ENCODE assay signal across 17 mouse cellular contexts in genomic region chr11:74621974-74622669, GRCm38 (mm10). TPM values are rescaled to one million over a fixed set of nuclear protein-coding genes. Genes with fewer than 3 reads are reported as not detected.
DNase-seq lines count a peak whose midpoint lies in the region; ATAC-seq lines count a peak whose summit lies in the region.
"Had no signal": no experiment of that assay in that cellular context is flagged by ENCODE, and none has a peak within 500 bp of the region (broad histone marks: within the 10 kb centered on the region; RNA-seq: fewer than 3 reads in every experiment).

No protein-coding gene starts in this region.

- peak; percentile 90 for ATAC-seq in liver, embryonic 11.5 days (replicated peaks; ENCODE audit: low FRiP score)
- ATAC-seq in forebrain, embryonic 14.5 days = no peak
- no peak for ATAC-seq in hindbrain, embryonic 12.5 days (ENCODE audit: low FRiP score)
- ATAC-seq: activated CD4-positive, CD25-positive, alpha-beta regulatory T cell, adult 4 months; CD4-positive, CD25-positive, alpha-beta regulatory T cell, adult 4 months; intestine, embryonic 16.5 days; midbrain, embryonic 13.5 days had no signal

- peak overlapping the region; percentile 96 for H3K4me2 ChIP-seq in liver, embryonic 11.5 days
- no peak overlapping the region for H3K4me2 ChIP-seq in forebrain, embryonic 14.5 days (ENCODE audit: low read length)
- H3K4me2 ChIP-seq in hindbrain, embryonic 12.5 days (replicated peaks) = no peak overlapping the region
- H3K4me2 ChIP-seq: heart, embryonic 15.5 days; limb, embryonic 15.5 days; midbrain, embryonic 13.5 days had no signal

- H3K27me3 ChIP-seq in liver, embryonic 11.5 days (replicated peaks; ENCODE audit: control insufficient read depth, insufficient read depth, low read length) = peaks cover 17% of the 10 kb centered on the region
- H3K27me3 ChIP-seq in forebrain, embryonic 14.5 days (replicated peaks; ENCODE audit: control insufficient read depth, insufficient read depth, low read length) = peaks cover 5% of the 10 kb centered on the region; the same call in 1 of the 2 replicates
- H3K27me3 ChIP-seq in hindbrain, embryonic 12.5 days = peaks cover 34% of the 10 kb centered on the region

- peaks cover 35% of the 10 kb centered on the region for H3K4me1 ChIP-seq in liver, embryonic 11.5 days (replicated peaks; ENCODE audit: control insufficient read depth, insufficient read depth, low read length)
- 0 out of 2 replicates have a peak, but pooled peaks cover 3% of the 10 kb centered on the region for H3K4me1 ChIP-seq in forebrain, embryonic 14.5 days (ENCODE audit: control insufficient read depth, insufficient read depth, low read length)
- 0 out of 2 replicates have a peak, but pooled peaks cover 10% of the 10 kb centered on the region for H3K4me1 ChIP-seq in hindbrain, embryonic 12.5 days

- H3K4me3 ChIP-seq in liver, embryonic 11.5 days (ENCODE audit: low read depth, low read length) = peak overlapping the region; percentile 76
- H3K4me3 ChIP-seq in forebrain, embryonic 14.5 days (ENCODE audit: low read depth, low read length) = no peak overlapping the region
- H3K4me3 ChIP-seq in hindbrain, embryonic 12.5 days = no peak overlapping the region
- H3K4me3 ChIP-seq: heart, embryonic 15.5 days; limb, embryonic 15.5 days; midbrain, embryonic 13.5 days had no signal

- WGBS in liver, embryonic 11.5 days = 31% methylated on average over 8 of the region's 8 CpGs
- WGBS in forebrain, embryonic 14.5 days = 82% methylated on average over 8 of the region's 8 CpGs
- 77% methylated on average over 8 of the region's 8 CpGs for WGBS in hindbrain, embryonic 12.5 days

- no peaks in the 10 kb centered on the region for H3K9me3 ChIP-seq in liver, embryonic 11.5 days (ENCODE audit: control insufficient read depth, low read length)
- H3K9me3 ChIP-seq in forebrain, embryonic 14.5 days (replicated peaks; ENCODE audit: control insufficient read depth, low read length) = no peaks in the 10 kb centered on the region
- no peaks in the 10 kb centered on the region for H3K9me3 ChIP-seq in hindbrain, embryonic 12.5 days (replicated peaks)
- H3K9me3 ChIP-seq: heart, embryonic 15.5 days; limb, embryonic 15.5 days; midbrain, embryonic 13.5 days had no signal

- H3K9ac ChIP-seq in liver, embryonic 11.5 days (ENCODE audit: low read depth, low read length) = peak overlapping the region; percentile 21; the same call in 1 of the 2 replicates
- H3K9ac ChIP-seq in forebrain, embryonic 14.5 days (ENCODE audit: low read length) = no peak overlapping the region
- no peak overlapping the region for H3K9ac ChIP-seq in hindbrain, embryonic 12.5 days
- H3K9ac ChIP-seq: heart, embryonic 15.5 days; limb, embryonic 15.5 days; midbrain, embryonic 13.5 days had no signal

- DNase-seq in spleen, postnatal 10 days (ENCODE audit: low spot score in 2 of 2) = peak; percentile 29 to 42
- no peak for DNase-seq in spleen, postnatal 14 days (ENCODE audit: low spot score in 2 of 2)
- peak; percentile 17 for DNase-seq in c-Kit-positive CD71-negative TER-119-negative erythroid progenitor cells, embryonic 14.5 days (ENCODE audit: low read depth)
- DNase-seq in liver, embryonic 11.5 days (ENCODE audit: low spot score) = peak; percentile 39
- peak; percentile 15 for DNase-seq in yolk sac, embryonic 10.5 days (ENCODE audit: low spot score)
- DNase-seq in forebrain, embryonic 14.5 days (ENCODE audit: low spot score) = no peak
- DNase-seq: cerebellum, adult 2 months; gastrocnemius, postnatal 36 days; kidney, postnatal 14 days; right cerebral cortex, postnatal 14 days had no signal

- H3K27ac ChIP-seq in liver, embryonic 11.5 days (ENCODE audit: low read depth, low read length) = peak overlapping the region; percentile 86
- no peak overlapping the region for H3K27ac ChIP-seq in forebrain, embryonic 14.5 days (ENCODE audit: low read depth, low read length)
- no peak overlapping the region for H3K27ac ChIP-seq in hindbrain, embryonic 12.5 days
- H3K27ac ChIP-seq: heart, embryonic 15.5 days; limb, embryonic 15.5 days; midbrain, embryonic 13.5 days had no signal

- H3K36me3 ChIP-seq in liver, embryonic 11.5 days (ENCODE audit: control insufficient read depth, insufficient read depth, low read length) = no peaks in the 10 kb centered on the region
- no peaks in the 10 kb centered on the region for H3K36me3 ChIP-seq in forebrain, embryonic 14.5 days (ENCODE audit: control insufficient read depth, insufficient read depth, low read length)
- no peaks in the 10 kb centered on the region for H3K36me3 ChIP-seq in hindbrain, embryonic 12.5 days
- H3K36me3 ChIP-seq: heart, embryonic 15.5 days; limb, embryonic 15.5 days; midbrain, embryonic 13.5 days had no signal

RNA-seq across cellular contexts. Expression of gene Ccdc92b, which starts 2.7 kb away (rescaled TPM):
- polyA plus RNA-seq in liver, embryonic 11.5 days (2014; fragmentation: Nextera tagmentation; extraction: Ambion mirVana) = 5.3 and 5.5 TPM in 2 replicates
- 2.3 and 3.2 TPM in 2 replicates for polyA plus RNA-seq in forebrain, embryonic 14.5 days (2014; fragmentation: Nextera tagmentation; extraction: Ambion mirVana)
- 2.8 and 3.2 TPM in 2 replicates for polyA plus RNA-seq in hindbrain, embryonic 12.5 days (2016; fragmentation: Nextera tagmentation; extraction: Ambion mirVana)
- polyA plus RNA-seq: activated CD4-positive, CD25-positive, alpha-beta regulatory T cell, adult 4 months; CD4-positive, CD25-positive, alpha-beta regulatory T cell, adult 4 months had no signal

RNA-seq across cellular contexts. Expression of gene Rap1gap2, which starts 11.4 kb away (rescaled TPM):
- polyA plus RNA-seq in liver, embryonic 11.5 days (2014; fragmentation: Nextera tagmentation; extraction: Ambion mirVana) = 2.1 TPM in 2 replicates
- 5.1 and 6.0 TPM in 2 replicates for polyA plus RNA-seq in forebrain, embryonic 14.5 days (2014; fragmentation: Nextera tagmentation; extraction: Ambion mirVana)
- polyA plus RNA-seq in hindbrain, embryonic 12.5 days (2016; fragmentation: Nextera tagmentation; extraction: Ambion mirVana) = 7.8 and 8.1 TPM in 2 replicates

RNA-seq across cellular contexts. Expression of gene Cluh, which starts 27.2 kb away (rescaled TPM):
- polyA plus RNA-seq in liver, embryonic 11.5 days (2014; fragmentation: Nextera tagmentation; extraction: Ambion mirVana) = 60.9 and 61.4 TPM in 2 replicates
- 6.3 and 7.7 TPM in 2 replicates for polyA plus RNA-seq in forebrain, embryonic 14.5 days (2014; fragmentation: Nextera tagmentation; extraction: Ambion mirVana)
- 21.3 and 22.1 TPM in 2 replicates for polyA plus RNA-seq in hindbrain, embryonic 12.5 days (2016; fragmentation: Nextera tagmentation; extraction: Ambion mirVana)

Comparison
In these comparisons a context has a peak if more than half of its experiments do, and no peak if none do; other contexts are left out.
1. DNase-seq: peak in spleen, postnatal 10 days (2 of 2), c-Kit-positive CD71-negative TER-119-negative erythroid progenitor cells, embryonic 14.5 days (single experiment), liver, embryonic 11.5 days (single experiment) and yolk sac, embryonic 10.5 days (single experiment); none in spleen, postnatal 14 days (0 of 2) and forebrain, embryonic 14.5 days (single experiment).